In genomic region chr10:103829079-103829478, GRCm38 (mm10) we compare ENCODE assay signal across 26 mouse cellular contexts.
"Had no signal": no experiment of that assay in that cellular context is flagged by ENCODE, and none has a peak within 500 bp of the region (broad histone marks: within the 10 kb centered on the region; RNA-seq: fewer than 3 reads in every experiment).

No protein-coding gene starts in this region.

- H3K4me1 ChIP-seq: heart, embryonic 10.5 days; heart, embryonic 12.5 days; hindbrain, embryonic 10.5 days; hindbrain, embryonic 13.5 days; intestine, embryonic 15.5 days; limb, embryonic 10.5 days; limb, embryonic 12.5 days; liver, embryonic 13.5 days had no signal

- ATAC-seq: hindbrain, embryonic 16.5 days; inflammation-experienced regulatory T-cells, adult 6 months; intestine, embryonic 15.5 days; intestine, postnatal 0 days had no signal

- H3K27ac ChIP-seq: gastrocnemius, adult 2 months; heart, embryonic 10.5 days; hindbrain, embryonic 10.5 days; hindbrain, embryonic 13.5 days; intestine, embryonic 15.5 days; layer of hippocampus, adult 2 months; left cerebral cortex, adult 2 months; limb, embryonic 10.5 days; limb, embryonic 12.5 days; liver, embryonic 13.5 days had no signal

- H3K9me3 ChIP-seq: heart, embryonic 10.5 days; heart, embryonic 12.5 days; hindbrain, embryonic 10.5 days; hindbrain, embryonic 13.5 days; intestine, embryonic 15.5 days; limb, embryonic 10.5 days; limb, embryonic 12.5 days; liver, embryonic 13.5 days had no signal

- H3K4me3 ChIP-seq: gastrocnemius, adult 2 months; heart, embryonic 10.5 days; heart, embryonic 12.5 days; hindbrain, embryonic 10.5 days; hindbrain, embryonic 13.5 days; intestine, embryonic 15.5 days; layer of hippocampus, adult 2 months; left cerebral cortex, adult 2 months; limb, embryonic 10.5 days; limb, embryonic 12.5 days; liver, embryonic 13.5 days had no signal

- H3K36me3 ChIP-seq: heart, embryonic 10.5 days; heart, embryonic 12.5 days; hindbrain, embryonic 10.5 days; hindbrain, embryonic 13.5 days; intestine, embryonic 15.5 days; limb, embryonic 10.5 days; limb, embryonic 12.5 days; liver, embryonic 13.5 days had no signal

- H3K9ac ChIP-seq: heart, embryonic 12.5 days; hindbrain, embryonic 13.5 days; intestine, embryonic 15.5 days; limb, embryonic 12.5 days; liver, embryonic 13.5 days had no signal

- H3K27me3 ChIP-seq: heart, embryonic 12.5 days; hindbrain, embryonic 13.5 days; intestine, embryonic 15.5 days; limb, embryonic 12.5 days; liver, embryonic 13.5 days had no signal

- H3K4me2 ChIP-seq: heart, embryonic 12.5 days; hindbrain, embryonic 13.5 days; intestine, embryonic 15.5 days; limb, embryonic 12.5 days; liver, embryonic 11.5 days; liver, embryonic 13.5 days had no signal

- DNase-seq: gastrocnemius, adult 2 months; gastrocnemius, postnatal 10 days; gastrocnemius, postnatal 25 days; heart, adult 18-20 months; heart, postnatal 10 days; heart, postnatal 4 days; kidney, adult 18-20 months; kidney, adult 8-10 months; kidney, postnatal 10 days; kidney, postnatal 25 days; kidney, postnatal 4 days; liver; liver, embryonic 13.5 days had no signal
